Mouse (Mus musculus) kidney, postnatal 0 days (tissue): Measurements from ENCODE around the gene Eif4g2. TPM values are rescaled to one million over a fixed set of nuclear protein-coding genes. Genes with fewer than 3 reads are reported as not detected.

Experiments
- ATAC-seq: fragments of 200-750 bp; cut with Nextera tagmentation; replicated peaks from 2 replicates; pipeline ENCODE4 v1.8.0; 2017; ENCODE audit warnings: low read depth, moderate number of reproducible peaks, moderate TSS enrichment, moderate library complexity; ENCODE audit not compliant: low FRiP score
- DNase-seq: peaks from one replicate; pipeline ENCODE4 v3.0.0-alpha.2; 2016; ENCODE audit warnings: low spot score
- H3K27ac ChIP-seq: fragments of 300-500 bp; sonication (generic); 2 replicates; pipeline ENCODE4 v1.5.1; 2014; ENCODE audit warnings: mild to moderate bottlenecking
- H3K27me3 ChIP-seq: fragments of 300-500 bp; sonication (generic); 2 replicates; pipeline ENCODE4 v1.6.1; 2014; ENCODE audit warnings: low read length, mixed read lengths; ENCODE audit not compliant: insufficient read depth
- H3K36me3 ChIP-seq: fragments of 300-500 bp; sonication (generic); 2 replicates; pipeline ENCODE4 v1.6.1; 2014; ENCODE audit warnings: low read length, mixed read lengths; ENCODE audit not compliant: insufficient read depth
- H3K4me1 ChIP-seq: fragments of 300-500 bp; sonication (generic); replicated peaks from 2 replicates; pipeline ENCODE4 v1.6.1; 2014; ENCODE audit warnings: antibody characterized with exemption, low read length, mixed read lengths; ENCODE audit not compliant: insufficient read depth
- H3K4me2 ChIP-seq: fragments of 300-500 bp; sonication (generic); 2 replicates; pipeline ENCODE4 v1.6.1; 2014; ENCODE audit warnings: mild to moderate bottlenecking, low read length, moderate library complexity, mixed read lengths
- H3K4me3 ChIP-seq: fragments of 300-500 bp; sonication (generic); replicated peaks from 2 replicates; pipeline ENCODE4 v1.5.1; 2014; ENCODE audit warnings: low read depth, low read length
- H3K9ac ChIP-seq: fragments of 300-500 bp; sonication (generic); 2 replicates; pipeline ENCODE4 v1.6.1; 2014; ENCODE audit warnings: low read depth, low read length
- H3K9me3 ChIP-seq: fragments of 300-500 bp; sonication (generic); replicated peaks from 2 replicates; pipeline ENCODE4 v1.6.1; 2016; ENCODE audit warnings: low read length, inconsistent platforms, mixed read lengths
- CTCF ChIP-seq: IDR thresholded peaks from 2 replicates; pipeline ENCODE4 v1.5.1; 2016; ENCODE audit warnings: antibody characterized with exemption, low read depth, mild to moderate bottlenecking, moderate library complexity
- WGBS: fragments of 180-500 bp; shearing (Covaris S2); extraction: QIAGEN DNeasy Blood & Tissue Kit; methylation state at CpG from one replicate; pipeline ENCODE4 v1.1.7; 2014; 5-methylcytosine and 5-hydroxymethylcytosine counted together
- polyA plus RNA-seq: library from polyadenylated mRNA; unstranded; fragments of >200 nt; fragmentation: Nextera tagmentation; extraction: Ambion mirVana; gene quantifications from 2 replicates; pipeline ENCODE4 v1.2.1, GENCODE M21; 2015

The Eif4g2 gene
- polyA plus RNA-seq, 1 experiment from 2014 or later, result 603 TPM

GRCm38 (mm10) chr7:111024912-111025311 lies 57.9 kb downstream of the Eif4g2 start:
- TF ChIP-seq CTCF, result no peak
- 53% methylated on average over 4 of the region's 4 CpGs for WGBS
- Histone ChIP-seq H3K4me2 (no peak overlapping the region), H3K9ac (no peak overlapping the region), H3K4me1 (peaks cover 10% of the 10 kb centered on the region), H3K4me3 (no peak overlapping the region), H3K27me3 (no peaks in the 10 kb centered on the region), H3K9me3 (no peaks in the 10 kb centered on the region), H3K36me3 (no peaks in the 10 kb centered on the region), H3K27ac (peak overlapping the region; percentile 67; the same call in 1 of the 2 replicates)
- DNase-seq, result no peak
- ATAC-seq, result no peak

GRCm38 (mm10) chr7:111024068-111024594 lies 58.7 kb downstream of the Eif4g2 start:
- WGBS, result 39% methylated on average over 8 of the region's 8 CpGs
- H3K9me3 ChIP-seq, result no peaks in the 10 kb centered on the region
- H3K4me2 ChIP-seq, result peak overlapping the region; percentile 30; the same call in 1 of the 2 replicates
- DNase-seq, result peak; percentile 29
- TF ChIP-seq CTCF, result no peak
- H3K4me1 ChIP-seq, result peaks cover 8% of the 10 kb centered on the region; the same call in 1 of the 2 replicates
- no peaks in the 10 kb centered on the region for H3K36me3 ChIP-seq
- H3K4me3 ChIP-seq, result no peak overlapping the region
- no peak overlapping the region for H3K9ac ChIP-seq
- peak overlapping the region; percentile 67 for H3K27ac ChIP-seq
- H3K27me3 ChIP-seq, result no peaks in the 10 kb centered on the region
- no peak for ATAC-seq

DNA sequence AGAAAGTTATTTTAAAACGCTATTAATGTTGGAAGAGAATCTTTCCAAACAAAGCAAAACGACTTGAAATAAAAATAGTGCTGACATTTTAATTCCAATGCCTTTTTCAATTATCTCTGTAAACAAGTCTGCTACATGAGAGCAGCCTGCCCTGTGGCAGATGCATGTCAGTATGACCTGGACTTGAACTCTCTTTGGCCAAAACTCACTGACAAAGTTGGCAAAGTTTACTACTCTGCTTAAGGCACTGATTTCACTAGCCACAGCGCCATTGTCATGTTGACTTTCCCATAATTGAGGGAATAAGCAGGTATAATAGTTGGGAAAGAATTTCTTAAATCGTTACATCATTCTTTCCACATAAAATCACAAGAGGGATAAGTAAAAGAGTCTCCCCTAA lies 62.0 kb downstream of the Eif4g2 start:
- no peak overlapping the region for H3K9ac ChIP-seq
- no peaks in the 10 kb centered on the region for H3K9me3 ChIP-seq
- H3K4me2 ChIP-seq, result no peak overlapping the region
- no peak overlapping the region for H3K27ac ChIP-seq
- peak; percentile 27 for DNase-seq
- ATAC-seq, result no peak
- H3K4me1 ChIP-seq, result peaks cover 8% of the 10 kb centered on the region; the same call in 1 of the 2 replicates
- no peak for TF ChIP-seq CTCF
- no peaks in the 10 kb centered on the region for H3K36me3 ChIP-seq
- H3K27me3 ChIP-seq, result no peaks in the 10 kb centered on the region
- WGBS, result 51% methylated on average over 4 of the region's 4 CpGs
- H3K4me3 ChIP-seq, result no peak overlapping the region

Other genes with a start within 250 kb of the Eif4g2 start
- gene Rnf141, start 238.6 kb downstream of the Eif4g2 start, polyA plus RNA-seq, result 17.7 and 20.1 TPM in 2 replicates
- 3.9 and 4.3 TPM in 2 replicates for gene Lyve1, start 219.8 kb downstream of the Eif4g2 start, polyA plus RNA-seq
- 9.3 and 9.5 TPM in 2 replicates for gene Mrvi1, start 100.6 kb downstream of the Eif4g2 start, polyA plus RNA-seq
- gene Ctr9, start 54.1 kb downstream of the Eif4g2 start, polyA plus RNA-seq, result 50.5 and 54.9 TPM in 2 replicates